Mouse (Mus musculus) Patski (cell line): ENCODE results near the gene Znfx1. TPM values are rescaled to one million over a fixed set of nuclear protein-coding genes. Genes with fewer than 3 reads are reported as not detected.

Experiments
- ATAC-seq: fragments of 100-300 bp; one replicate; pipeline ENCODE4 v1.8.0; 2021
- CTCF ChIA-PET: fragments of 350-600 bp; sonication (Branson Sonifier 250); formaldehyde crosslinking; loops from one replicate; lab custom pipeline; 2022; ENCODE audit warnings: inconsistent platforms; lab: Charles Lee
- POLR2A ChIA-PET: fragments of 350-600 bp; sonication (Branson Sonifier 250); formaldehyde crosslinking; loops from one replicate; lab custom pipeline; 2022; ENCODE audit warnings: antibody characterized with exemption, inconsistent platforms; lab: Charles Lee
- DNase-seq: peaks from one replicate; pipeline ENCODE4 v3.0.0-alpha.2; 2011; ENCODE audit warnings: low read depth, low spot score
- H3K27me3 ChIP-seq: fragments of 371-371 bp; one replicate; pipeline ENCODE4 v1.5.1; 2021
- CTCF ChIP-seq: fragments of 100-300 bp; IDR thresholded peaks from one replicate; pipeline ENCODE4 v1.5.1; 2021
- in situ Hi-C: fragments of 300-500 bp; cut with MboI; formaldehyde crosslinking; loops from 3 replicates; pipeline ENCODE4 v1.11.1; 2018; ENCODE audit warnings: low pct_unique_long_range_greater_than_20kb, mixed read lengths
- polyA plus RNA-seq: library from polyadenylated mRNA; unstranded; gene quantifications from one replicate; pipeline ENCODE4 v1.2.3, GENCODE M21; 2021

The Znfx1 gene
- polyA plus RNA-seq, 1 experiment from 2014 or later = 30.2 TPM

DNA sequence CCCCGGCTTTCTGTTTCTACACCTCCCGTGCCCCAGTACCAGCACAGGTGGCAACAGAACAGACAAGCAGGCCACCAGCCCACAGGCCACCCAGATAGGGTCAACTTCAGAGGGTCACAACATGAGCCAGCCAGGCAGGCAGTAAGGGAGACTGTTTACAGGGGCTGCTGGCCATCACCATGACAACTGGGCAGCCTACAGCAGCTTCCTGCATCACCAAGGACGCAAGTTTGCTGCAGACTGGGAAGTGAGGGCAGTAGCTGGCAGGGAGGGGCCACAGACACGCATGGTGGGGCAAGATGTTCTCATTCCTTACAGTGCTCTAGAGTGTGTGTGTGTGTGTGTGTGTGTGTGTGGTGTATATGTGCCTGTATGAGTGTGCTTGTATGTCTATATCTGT lies 18.8 kb upstream of the Znfx1 start:
- TF ChIP-seq CTCF = no peak
- ATAC-seq (peak; percentile 28), DNase-seq (no peak)
- in situ Hi-C loops = no loop called here
- ChIA-PET POLR2A (no interaction called here), CTCF (interaction anchor here (2.5 kb wide), 1 partner anchor 13 kb away, joined by 5 read pairs; no protein-coding TSS in a partner anchor)
- H3K27me3 ChIP-seq = no peaks in the 10 kb centered on the region

DNA sequence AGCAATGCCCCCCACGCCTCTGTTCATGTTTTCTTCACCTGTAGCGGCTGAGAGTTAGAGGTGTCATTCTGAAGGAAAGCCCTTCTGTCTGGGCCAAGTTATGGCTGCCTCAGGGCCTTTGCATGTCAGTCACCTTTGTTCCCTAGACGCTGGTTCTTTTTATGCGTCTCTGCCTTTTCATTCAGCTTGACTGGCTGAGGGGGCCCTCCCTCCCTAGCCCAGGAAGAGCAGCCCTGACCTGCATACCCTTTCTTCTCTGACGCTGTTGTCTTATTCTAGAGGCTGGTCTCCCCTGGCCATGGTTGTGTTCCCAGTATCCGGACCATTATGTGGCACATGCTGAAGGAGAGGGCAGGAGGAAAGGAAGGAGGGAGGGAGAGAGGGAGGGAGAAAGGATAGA lies 18.3 kb upstream of the Znfx1 start:
- in situ Hi-C loops = no loop called here
- no peak for TF ChIP-seq CTCF
- no peaks in the 10 kb centered on the region for H3K27me3 ChIP-seq
- ChIA-PET CTCF (no interaction called here), POLR2A (no interaction called here)
- DNase-seq = no peak
- ATAC-seq = no peak

DNA sequence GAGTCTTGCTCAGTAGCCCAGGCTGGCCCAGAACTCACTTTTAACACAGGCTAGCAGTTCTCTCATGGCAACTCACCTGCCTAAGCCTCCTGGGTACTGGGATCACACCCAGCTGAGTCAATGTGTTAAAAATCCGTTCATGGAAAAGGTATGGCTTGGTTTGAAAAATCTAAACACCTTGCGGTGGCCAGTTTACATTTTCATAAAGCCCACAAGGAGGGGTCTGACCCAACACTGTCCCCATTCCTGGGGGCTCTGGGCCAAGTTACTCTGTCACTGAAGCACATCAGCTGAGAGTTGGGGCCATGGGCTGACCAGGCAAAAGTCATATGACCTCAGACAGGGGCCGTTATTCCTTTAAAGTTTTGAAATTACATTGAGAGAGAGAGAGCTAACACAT lies 17.6 kb upstream of the Znfx1 start:
- DNase-seq (no peak), ATAC-seq (no peak)
- CTCF ChIA-PET = interaction anchor here (0.8 kb wide), 1 partner anchor 9 kb away, joined by 3 read pairs; no protein-coding TSS in a partner anchor
- POLR2A ChIA-PET = no interaction called here
- in situ Hi-C loops = no loop called here
- H3K27me3 ChIP-seq = no peaks in the 10 kb centered on the region
- no peak for TF ChIP-seq CTCF

DNA sequence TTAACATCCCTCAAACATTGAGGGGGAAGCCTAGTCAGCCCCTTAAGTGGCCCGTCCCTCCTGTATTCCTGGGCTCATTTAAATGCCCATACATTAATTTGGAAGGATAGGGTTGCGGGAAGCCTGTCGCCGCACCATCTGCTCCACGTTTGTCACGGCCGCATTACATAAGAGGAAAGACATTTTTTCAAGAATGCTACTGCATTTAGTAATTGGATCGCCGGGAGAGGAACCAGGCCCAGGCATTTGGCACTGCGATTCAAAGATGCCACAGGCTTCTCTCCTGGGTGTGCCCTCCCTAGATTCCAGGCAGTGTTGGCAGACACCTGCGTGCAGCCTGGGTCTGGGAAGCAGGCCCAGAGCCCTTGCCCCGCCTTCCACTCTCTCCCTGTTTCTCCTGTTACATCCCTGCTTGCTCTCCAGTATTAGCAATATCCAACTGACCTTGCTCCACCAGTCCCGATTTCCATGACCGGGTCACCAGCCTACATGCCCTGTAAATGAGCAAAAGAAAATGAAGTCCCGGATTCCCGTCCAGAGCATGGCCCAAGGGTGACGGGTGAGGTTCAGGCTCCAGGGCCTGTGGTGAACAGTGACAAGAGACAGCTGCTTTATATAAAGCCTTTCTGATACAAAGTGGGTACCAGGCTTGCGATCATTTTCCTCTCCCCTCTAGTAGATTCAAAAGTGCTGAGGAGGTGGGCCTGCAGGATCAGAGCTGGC lies 16.9 kb upstream of the Znfx1 start:
- in situ Hi-C loops = no loop called here
- TF ChIP-seq CTCF = no peak
- no peak for DNase-seq
- H3K27me3 ChIP-seq = no peaks in the 10 kb centered on the region
- ChIA-PET CTCF (interaction anchor here (0.8 kb wide), 1 partner anchor 8 kb away, joined by 3 read pairs; no protein-coding TSS in a partner anchor), POLR2A (no interaction called here)
- ATAC-seq = peak; percentile 23

DNA sequence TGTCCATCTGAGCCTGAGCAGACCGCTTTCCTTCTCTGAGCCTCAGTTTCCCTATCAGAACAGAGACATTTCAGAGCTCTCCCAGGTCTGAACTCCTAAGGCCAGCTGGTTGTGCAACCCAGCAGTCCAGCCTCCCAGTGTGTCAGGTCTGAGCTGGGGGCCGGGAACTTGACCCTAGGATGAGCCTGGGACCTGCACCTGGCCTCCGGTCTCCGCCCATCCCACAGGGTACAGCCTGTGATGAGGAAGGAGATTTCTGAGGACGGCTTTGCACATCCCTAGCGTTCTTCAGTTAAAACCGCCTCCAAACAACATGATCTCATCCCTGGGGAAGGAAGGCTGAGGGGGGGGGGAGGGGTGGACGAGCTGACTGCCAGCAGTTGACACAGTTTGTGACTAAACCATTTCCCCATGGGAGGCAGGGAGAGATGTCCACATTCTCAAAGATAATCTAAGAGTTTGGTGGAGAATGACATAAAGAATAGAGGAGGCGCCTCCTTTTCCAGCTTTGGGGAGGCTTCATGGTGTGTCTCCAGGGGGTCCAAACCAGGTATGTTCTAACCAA lies 16.2 kb upstream of the Znfx1 start:
- CTCF ChIA-PET = no interaction called here
- POLR2A ChIA-PET = no interaction called here

DNA sequence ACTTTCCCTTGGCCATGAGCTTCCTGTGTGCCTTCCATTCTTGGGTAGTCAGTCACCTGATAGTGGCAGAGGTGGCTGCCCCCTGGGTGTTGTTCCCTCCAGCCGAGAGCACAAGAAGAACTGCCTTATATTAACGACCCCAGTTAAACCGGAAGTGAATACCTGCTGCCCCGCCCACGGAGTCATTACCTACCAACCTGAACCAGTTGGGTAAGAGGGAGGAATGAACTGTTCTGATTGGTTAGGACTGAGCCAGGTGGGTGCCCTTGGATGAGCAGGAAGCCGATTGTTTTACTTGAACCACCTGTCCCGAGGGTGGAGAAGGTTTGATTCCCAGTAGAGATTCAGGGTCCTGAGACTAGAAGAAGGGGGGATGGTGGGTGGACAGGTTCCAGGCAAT lies 15.7 kb upstream of the Znfx1 start:
- TF ChIP-seq CTCF = no peak
- ChIA-PET POLR2A (no interaction called here), CTCF (interaction anchor here (1.3 kb wide), 1 partner anchor 11 kb away, joined by 3 read pairs; no protein-coding TSS in a partner anchor)
- no peak for DNase-seq
- no peak for ATAC-seq
- in situ Hi-C loops = no loop called here
- H3K27me3 ChIP-seq = no peaks in the 10 kb centered on the region

More for the DNA sequence above, 16.2 kb upstream of the Znfx1 start:
- TF ChIP-seq CTCF = no peak
- peak; percentile 45 for ATAC-seq
- no peaks in the 10 kb centered on the region for H3K27me3 ChIP-seq
- no peak for DNase-seq
- in situ Hi-C loops = no loop called here

DNA sequence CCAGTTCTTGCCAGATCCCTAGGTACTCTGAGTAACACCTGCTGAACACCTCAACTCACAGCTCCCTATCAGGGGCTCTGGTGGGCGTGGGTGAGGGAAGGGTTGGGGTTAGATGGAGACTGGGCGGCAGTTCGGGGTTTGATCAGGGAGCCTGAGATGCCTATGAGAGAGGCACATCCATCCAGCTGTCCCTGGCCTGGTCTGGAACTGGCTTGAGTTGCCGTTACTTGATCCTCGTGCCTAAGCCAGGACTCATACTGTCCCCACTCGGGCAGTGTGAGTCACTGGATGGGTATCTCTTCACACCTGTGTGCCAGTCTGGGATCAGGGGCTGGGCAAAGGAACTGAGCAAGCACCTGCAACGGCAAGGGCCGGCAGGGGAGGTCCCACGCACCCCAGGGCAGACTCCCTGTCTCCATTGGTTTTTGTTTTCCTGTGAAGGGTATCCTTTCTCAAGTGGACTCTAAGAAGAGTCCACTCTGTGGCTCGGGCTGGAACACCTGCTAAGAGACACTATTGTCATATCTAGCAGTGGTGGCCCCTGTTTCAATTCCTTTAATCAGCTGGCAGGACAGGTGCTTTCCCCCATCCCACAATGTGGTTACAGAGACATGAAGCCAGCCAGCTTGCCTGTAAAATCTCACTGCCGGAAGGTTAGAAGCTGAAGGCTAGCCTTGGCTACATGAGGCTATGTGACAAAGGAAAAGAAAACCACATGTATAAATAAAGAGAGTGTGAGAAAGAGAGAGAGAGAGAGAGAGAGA lies 14.6 kb upstream of the Znfx1 start:
- ChIA-PET POLR2A (no interaction called here), CTCF (interaction anchor here (1.3 kb wide), 1 partner anchor 12 kb away, joined by 3 read pairs; no protein-coding TSS in a partner anchor)
- ATAC-seq = no peak
- TF ChIP-seq CTCF = no peak
- no peak for DNase-seq
- H3K27me3 ChIP-seq = no peaks in the 10 kb centered on the region
- in situ Hi-C loops = no loop called here

DNA sequence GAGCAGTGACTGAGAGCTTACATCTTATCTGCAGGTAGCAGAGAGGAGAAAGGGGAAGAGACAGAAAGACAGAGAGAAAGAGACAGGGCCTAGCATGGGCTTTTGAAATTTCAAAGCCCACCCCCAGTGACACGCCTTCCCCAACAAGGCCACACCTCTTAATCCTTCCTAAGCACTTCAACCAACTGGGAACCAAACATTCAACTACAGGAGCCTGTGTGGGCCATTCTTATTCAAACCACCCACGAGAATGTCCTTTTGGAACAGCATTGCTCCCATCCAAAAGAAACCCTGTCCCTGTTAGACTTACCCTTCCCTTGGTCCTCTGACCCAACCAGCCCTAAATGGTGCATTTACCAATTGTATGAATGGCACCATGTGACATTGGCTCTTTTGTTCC lies 13.9 kb upstream of the Znfx1 start:
- DNase-seq = no peak
- CTCF ChIA-PET = no interaction called here
- no peak for ATAC-seq
- POLR2A ChIA-PET = no interaction called here
- in situ Hi-C loops = no loop called here
- TF ChIP-seq CTCF = no peak
- no peaks in the 10 kb centered on the region for H3K27me3 ChIP-seq

DNA sequence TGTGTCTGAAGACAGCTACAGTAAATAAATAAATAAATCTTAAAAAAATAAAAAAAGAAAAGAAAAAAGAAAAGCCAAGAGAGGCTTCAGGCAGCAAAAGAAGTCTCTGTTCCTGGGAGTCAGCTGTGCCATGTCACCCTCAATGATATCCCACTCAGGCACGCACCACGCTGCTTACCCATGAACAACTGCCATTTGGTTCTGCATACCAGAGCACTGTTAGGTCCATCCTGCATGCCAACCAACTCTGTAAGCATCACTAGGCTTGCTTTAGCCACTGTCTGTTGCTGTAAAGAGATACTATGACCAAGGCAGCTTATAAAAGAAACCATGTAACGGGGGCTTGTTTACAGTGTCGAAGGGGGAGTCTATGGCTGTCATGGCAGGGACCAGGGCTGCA lies 13.5 kb upstream of the Znfx1 start:
- DNase-seq (no peak), ATAC-seq (no peak)
- ChIA-PET POLR2A (no interaction called here), CTCF (interaction anchor here (1.3 kb wide), 1 partner anchor 135 kb away, joined by 3 read pairs; no protein-coding TSS in a partner anchor)
- no peak for TF ChIP-seq CTCF
- H3K27me3 ChIP-seq = no peaks in the 10 kb centered on the region
- in situ Hi-C loops = no loop called here

DNA sequence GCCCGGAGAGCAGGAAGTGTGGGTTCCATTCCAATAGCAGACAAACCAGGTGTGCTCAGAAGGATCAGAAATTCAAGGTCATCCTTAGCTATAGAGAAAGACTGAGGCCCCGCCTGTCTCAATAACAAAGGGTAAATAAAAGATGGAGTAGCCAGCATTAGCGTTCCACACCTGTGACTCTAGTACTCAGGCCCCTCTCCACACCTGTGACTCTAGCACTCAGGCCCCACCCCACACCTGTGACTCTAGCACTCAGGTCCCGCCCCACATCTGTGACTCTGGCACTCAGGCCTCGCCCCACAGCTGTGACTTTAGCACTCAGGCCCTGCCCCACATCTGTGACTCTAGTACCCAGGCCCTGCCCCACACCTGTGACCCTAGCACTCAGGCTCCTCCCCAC lies 11.8 kb upstream of the Znfx1 start:
- ChIA-PET POLR2A (no interaction called here), CTCF (interaction anchor here (1.6 to 5.6 kb wide), 2 partner anchors 139 to 147 kb away, joined by 3 to 60 read pairs; no protein-coding TSS in a partner anchor)
- no peak for TF ChIP-seq CTCF
- ATAC-seq (no peak), DNase-seq (no peak)
- H3K27me3 ChIP-seq = no peaks in the 10 kb centered on the region
- in situ Hi-C loops = loop anchor here (5.0 kb wide), 3 partner anchors 38 to 203 kb away; no protein-coding TSS in a partner anchor
